Mouse (Mus musculus): ENCODE data around the gene Shkbp1. TPM values are rescaled to one million over a fixed set of nuclear protein-coding genes. Genes with fewer than 3 reads are reported as not detected.

Shkbp1 gene
- polyA plus RNA-seq, 1 experiment from 2014 or later: 95.5 TPM

GRCm38 (mm10) chr7:27300351-27300750, 55.5 kb downstream of the Shkbp1 start:
- ATAC-seq: no peak
- no peak overlapping the region for H3K4me3 ChIP-seq (replicated peaks; ENCODE audit: low read length)
- 82% methylated on average over 4 of the region's 4 CpGs for WGBS
- H3K9ac ChIP-seq (replicated peaks; ENCODE audit: low read depth, low read length): no peak overlapping the region
- no peaks in the 10 kb centered on the region for H3K4me1 ChIP-seq (replicated peaks; ENCODE audit: control insufficient read depth, insufficient read depth, low read length)
- H3K36me3 ChIP-seq (ENCODE audit: control insufficient read depth, insufficient read depth): no peaks in the 10 kb centered on the region
- H3K27me3 ChIP-seq (replicated peaks; ENCODE audit: control insufficient read depth, insufficient read depth, low read length): no peaks in the 10 kb centered on the region
- peaks cover 2% of the 10 kb centered on the region; the same call in 1 of the 2 replicates for H3K9me3 ChIP-seq (ENCODE audit: control insufficient read depth, low read length)
- H3K4me2 ChIP-seq (ENCODE audit: low read length): no peak overlapping the region
- no peak overlapping the region for H3K27ac ChIP-seq (ENCODE audit: low read length)

DNA sequence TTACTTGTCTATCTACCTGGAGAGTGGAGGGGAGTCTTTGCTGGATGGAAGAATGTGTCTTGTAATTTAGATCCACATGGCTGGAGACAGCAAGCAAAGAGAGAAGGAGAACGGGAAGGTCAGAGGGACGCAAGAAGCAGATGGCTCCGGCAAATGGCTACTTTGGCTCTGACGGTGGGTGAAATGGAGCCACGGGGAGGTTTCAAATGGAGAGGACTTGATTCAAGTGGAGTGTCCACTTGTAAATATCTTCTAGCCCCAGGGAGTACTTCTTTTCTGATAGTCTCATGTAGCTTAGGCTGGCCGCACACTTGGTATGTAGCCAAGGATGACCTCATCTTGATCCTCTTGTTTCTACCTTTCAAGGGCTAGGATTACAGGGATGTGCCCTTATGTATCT, 57.0 kb downstream of the Shkbp1 start:
- WGBS: 83% methylated on average over 6 of the region's 6 CpGs
- H3K4me3 ChIP-seq (replicated peaks; ENCODE audit: low read length): no peak overlapping the region

GRCm38 (mm10) chr7:27298033-27298610, 57.7 kb downstream of the Shkbp1 start:
- Histone ChIP-seq H3K9ac (replicated peaks; ENCODE audit: low read depth, low read length) (no peak overlapping the region), H3K27ac (ENCODE audit: low read length) (no peak overlapping the region), H3K27me3 (replicated peaks; ENCODE audit: control insufficient read depth, insufficient read depth, low read length) (no peaks in the 10 kb centered on the region), H3K4me2 (ENCODE audit: low read length) (no peak overlapping the region), H3K9me3 (ENCODE audit: control insufficient read depth, low read length) (peaks cover 2% of the 10 kb centered on the region; the same call in 1 of the 2 replicates), H3K36me3 (ENCODE audit: control insufficient read depth, insufficient read depth) (no peaks in the 10 kb centered on the region), H3K4me1 (replicated peaks; ENCODE audit: control insufficient read depth, insufficient read depth, low read length) (no peaks in the 10 kb centered on the region), H3K4me3 (replicated peaks; ENCODE audit: low read length) (no peak overlapping the region)
- WGBS: 93% methylated on average over 16 of the region's 16 CpGs
- no peak for ATAC-seq

More for the DNA sequence above, 57.0 kb downstream of the Shkbp1 start:
- Histone ChIP-seq H3K36me3 (ENCODE audit: control insufficient read depth, insufficient read depth) (no peaks in the 10 kb centered on the region), H3K27ac (ENCODE audit: low read length) (no peak overlapping the region), H3K4me1 (replicated peaks; ENCODE audit: control insufficient read depth, insufficient read depth, low read length) (no peaks in the 10 kb centered on the region), H3K27me3 (replicated peaks; ENCODE audit: control insufficient read depth, insufficient read depth, low read length) (no peaks in the 10 kb centered on the region), H3K9ac (replicated peaks; ENCODE audit: low read depth, low read length) (no peak overlapping the region), H3K4me2 (ENCODE audit: low read length) (no peak overlapping the region), H3K9me3 (ENCODE audit: control insufficient read depth, low read length) (peaks cover 2% of the 10 kb centered on the region; the same call in 1 of the 2 replicates)
- ATAC-seq: no peak

- Histone ChIP-seq H3K4me3 (replicated peaks; ENCODE audit: low read length) (no peak overlapping the region), H3K9me3 (ENCODE audit: control insufficient read depth, low read length) (peaks cover 2% of the 10 kb centered on the region; the same call in 1 of the 2 replicates), H3K27me3 (replicated peaks; ENCODE audit: control insufficient read depth, insufficient read depth, low read length) (no peaks in the 10 kb centered on the region), H3K27ac (ENCODE audit: low read length) (no peak overlapping the region), H3K36me3 (ENCODE audit: control insufficient read depth, insufficient read depth) (no peaks in the 10 kb centered on the region), H3K4me2 (ENCODE audit: low read length) (no peak overlapping the region), H3K9ac (replicated peaks; ENCODE audit: low read depth, low read length) (no peak overlapping the region), H3K4me1 (replicated peaks; ENCODE audit: control insufficient read depth, insufficient read depth, low read length) (no peaks in the 10 kb centered on the region)
- no peak for ATAC-seq
- WGBS: 93% methylated on average over 4 of the region's 4 CpGs
Observed at GRCm38 (mm10) chr7:27296518-27296917, 59.3 kb downstream of the Shkbp1 start.

- peaks cover 2% of the 10 kb centered on the region; the same call in 1 of the 2 replicates for H3K9me3 ChIP-seq (ENCODE audit: control insufficient read depth, low read length)
- H3K4me1 ChIP-seq (replicated peaks; ENCODE audit: control insufficient read depth, insufficient read depth, low read length): no peaks in the 10 kb centered on the region
- H3K4me2 ChIP-seq (ENCODE audit: low read length): no peak overlapping the region
- H3K9ac ChIP-seq (replicated peaks; ENCODE audit: low read depth, low read length): no peak overlapping the region
- H3K27ac ChIP-seq (ENCODE audit: low read length): no peak overlapping the region
- H3K4me3 ChIP-seq (replicated peaks; ENCODE audit: low read length): no peak overlapping the region
- H3K36me3 ChIP-seq (ENCODE audit: control insufficient read depth, insufficient read depth): no peaks in the 10 kb centered on the region
- WGBS: 84% methylated on average over 4 of the region's 4 CpGs
- H3K27me3 ChIP-seq (replicated peaks; ENCODE audit: control insufficient read depth, insufficient read depth, low read length): no peaks in the 10 kb centered on the region
- no peak for ATAC-seq
Observed at GRCm38 (mm10) chr7:27295956-27296355, 59.9 kb downstream of the Shkbp1 start.

Other genes with a start within 250 kb of the Shkbp1 start
- gene Cyp2f2, start 236.1 kb downstream of the Shkbp1 start, polyA plus RNA-seq (2015; fragmentation: Nextera tagmentation; extraction: Ambion mirVana): 0.93 TPM in 1 of 2 replicates, not detected in the other
- 0.33 TPM in 1 of 2 replicates, not detected in the other for gene Cyp2t4, start 202.3 kb downstream of the Shkbp1 start, polyA plus RNA-seq (2015; fragmentation: Nextera tagmentation; extraction: Ambion mirVana)
- 93.4 and 100 TPM in 2 replicates for gene Egln2, start 189.2 kb downstream of the Shkbp1 start, polyA plus RNA-seq (2015; fragmentation: Nextera tagmentation; extraction: Ambion mirVana)
- 80.8 and 88.3 TPM in 2 replicates for gene Rab4b, start 177.1 kb downstream of the Shkbp1 start, polyA plus RNA-seq (2015; fragmentation: Nextera tagmentation; extraction: Ambion mirVana)
- 0.78 TPM in 1 of 2 replicates, not detected in the other for gene Gm21983, start 174.9 kb downstream of the Shkbp1 start, polyA plus RNA-seq (2015; fragmentation: Nextera tagmentation; extraction: Ambion mirVana)
- 8.3 and 10.4 TPM in 2 replicates for gene Mia, start 174.9 kb downstream of the Shkbp1 start, polyA plus RNA-seq (2015; fragmentation: Nextera tagmentation; extraction: Ambion mirVana)
- gene BC024978, start 160.2 kb downstream of the Shkbp1 start, polyA plus RNA-seq (2015; fragmentation: Nextera tagmentation; extraction: Ambion mirVana): 3.6 and 5.1 TPM in 2 replicates
- gene Snrpa, start 159.7 kb downstream of the Shkbp1 start, polyA plus RNA-seq (2015; fragmentation: Nextera tagmentation; extraction: Ambion mirVana): 227 and 232 TPM in 2 replicates
- 6.2 and 6.4 TPM in 2 replicates for gene Itpkc, start 127.4 kb downstream of the Shkbp1 start, polyA plus RNA-seq (2015; fragmentation: Nextera tagmentation; extraction: Ambion mirVana)
- 26.3 and 27.2 TPM in 2 replicates for gene Coq8b, start 123.0 kb downstream of the Shkbp1 start, polyA plus RNA-seq (2015; fragmentation: Nextera tagmentation; extraction: Ambion mirVana)
- 42.2 and 43.3 TPM in 2 replicates for gene Numbl, start 97.6 kb downstream of the Shkbp1 start, polyA plus RNA-seq (2015; fragmentation: Nextera tagmentation; extraction: Ambion mirVana)
- gene Ltbp4, start 18.3 kb downstream of the Shkbp1 start, polyA plus RNA-seq (2015; fragmentation: Nextera tagmentation; extraction: Ambion mirVana): 13.3 and 18.2 TPM in 2 replicates
- not detected in 2 replicates for gene Gm20479, start 1.4 kb upstream of the Shkbp1 start, polyA plus RNA-seq (2015; fragmentation: Nextera tagmentation; extraction: Ambion mirVana)
- gene Sptbn4, start 91.7 kb upstream of the Shkbp1 start, polyA plus RNA-seq (2015; fragmentation: Nextera tagmentation; extraction: Ambion mirVana): 2.3 and 2.5 TPM in 2 replicates
- 14.9 and 16.8 TPM in 2 replicates for gene Blvrb, start 92.0 kb upstream of the Shkbp1 start, polyA plus RNA-seq (2015; fragmentation: Nextera tagmentation; extraction: Ambion mirVana)
- 11.6 and 14.8 TPM in 2 replicates for gene Sertad3, start 117.7 kb upstream of the Shkbp1 start, polyA plus RNA-seq (2015; fragmentation: Nextera tagmentation; extraction: Ambion mirVana)
- 6.5 and 7.0 TPM in 2 replicates for gene Sertad1, start 130.9 kb upstream of the Shkbp1 start, polyA plus RNA-seq (2015; fragmentation: Nextera tagmentation; extraction: Ambion mirVana)
- gene Prx, start 143.3 kb upstream of the Shkbp1 start, polyA plus RNA-seq (2015; fragmentation: Nextera tagmentation; extraction: Ambion mirVana): 1.1 and 1.3 TPM in 2 replicates
- 0.24 and 0.67 TPM in 2 replicates for gene Hipk4, start 167.2 kb upstream of the Shkbp1 start, polyA plus RNA-seq (2015; fragmentation: Nextera tagmentation; extraction: Ambion mirVana)
- gene Pld3, start 197.2 kb upstream of the Shkbp1 start, polyA plus RNA-seq (2015; fragmentation: Nextera tagmentation; extraction: Ambion mirVana): 109 and 139 TPM in 2 replicates
- 39.1 and 40.2 TPM in 2 replicates for gene 2310022A10Rik, start 197.2 kb upstream of the Shkbp1 start, polyA plus RNA-seq (2015; fragmentation: Nextera tagmentation; extraction: Ambion mirVana)
- gene Akt2, start 235.5 kb upstream of the Shkbp1 start, polyA plus RNA-seq (2015; fragmentation: Nextera tagmentation; extraction: Ambion mirVana): 83.7 and 99.3 TPM in 2 replicates

All from forebrain, embryonic 16.5 days (tissue).